Mouse (Mus musculus) embryonic fibroblast, embryonic 13.5 days (primary cell): ENCODE measurements around the gene Foxp1.

Experiments
- CTCF ChIP-seq: IDR thresholded peaks from 2 replicates; pipeline ENCODE4 v1.5.1; 2011; ENCODE audit warnings: mild to moderate bottlenecking, control low read depth, low read length, moderate library complexity, borderline replicate concordance; ENCODE audit not compliant: insufficient read depth
- POLR2A ChIP-seq: IDR thresholded peaks from 2 replicates; pipeline ENCODE4 v1.6.1; 2011; ENCODE audit warnings: low read depth, mild to moderate bottlenecking, control low read depth, low read length, moderate library complexity

DNA sequence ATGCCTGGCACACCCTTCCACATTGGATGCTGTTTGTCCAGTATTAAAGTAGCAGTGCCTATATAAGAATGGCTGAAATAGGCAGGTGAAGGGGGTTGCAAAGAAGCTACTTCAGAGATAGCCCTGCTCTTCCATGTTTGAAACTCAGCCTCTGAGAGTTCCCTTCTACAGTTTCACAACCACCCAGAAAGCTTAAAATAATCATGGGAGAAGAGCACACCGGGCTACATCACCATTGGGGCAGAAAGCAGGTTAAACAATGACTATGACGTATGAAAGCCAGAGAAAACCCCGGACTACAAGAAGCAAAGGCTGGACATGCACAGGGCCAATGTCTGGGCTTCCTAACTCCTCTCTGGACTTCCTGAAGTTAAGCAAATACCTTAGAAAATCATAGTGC, 250.3 kb downstream of the Foxp1 start:
- TF ChIP-seq POLR2A (no peak), CTCF (no peak)
